Mouse (Mus musculus) megakaryocyte, embryonic 14.5 days (primary cell): ENCODE measurements around the gene Afap1l2. TPM values are rescaled to one million over a fixed set of nuclear protein-coding genes. Genes with fewer than 3 reads are reported as not detected.

ENCODE experiments used
- H3K27me3 ChIP-seq: replicated peaks from 2 replicates; pipeline ENCODE3; 2012; ENCODE audit warnings: inconsistent platforms
- H3K36me3 ChIP-seq: replicated peaks from 2 replicates; pipeline ENCODE3; 2012; ENCODE audit warnings: low read length, inconsistent platforms, mixed read lengths
- H3K4me1 ChIP-seq: 2 replicates; pipeline ENCODE4 v1.6.1; 2012; ENCODE audit warnings: inconsistent platforms
- H3K4me3 ChIP-seq: replicated peaks from 2 replicates; pipeline ENCODE3; 2012; ENCODE audit warnings: moderate library complexity, mild to moderate bottlenecking, inconsistent platforms
- H3K9me3 ChIP-seq: 2 replicates; pipeline ENCODE4 v1.6.1; 2012; ENCODE audit warnings: inconsistent platforms
- FLI1 ChIP-seq: IDR thresholded peaks from 2 replicates; pipeline ENCODE4 v1.6.1; 2012; ENCODE audit warnings: low read length, inconsistent platforms, mixed read lengths
- GATA1 ChIP-seq: IDR thresholded peaks from 3 replicates; pipeline ENCODE4 v1.6.1; 2012; ENCODE audit warnings: mixed read lengths, low read length, inconsistent platforms, borderline replicate concordance
- polyA plus RNA-seq: library from polyadenylated mRNA; stranded (reverse); fragments of >175 nt; gene quantifications from 2 replicates; pipeline ENCODE4 v1.2.3, GENCODE M21; 2012; ENCODE audit warnings: low replicate concordance; ENCODE audit not compliant: insufficient read depth

Gene Afap1l2
- polyA plus RNA-seq, 1 experiment, result not detected

DNA sequence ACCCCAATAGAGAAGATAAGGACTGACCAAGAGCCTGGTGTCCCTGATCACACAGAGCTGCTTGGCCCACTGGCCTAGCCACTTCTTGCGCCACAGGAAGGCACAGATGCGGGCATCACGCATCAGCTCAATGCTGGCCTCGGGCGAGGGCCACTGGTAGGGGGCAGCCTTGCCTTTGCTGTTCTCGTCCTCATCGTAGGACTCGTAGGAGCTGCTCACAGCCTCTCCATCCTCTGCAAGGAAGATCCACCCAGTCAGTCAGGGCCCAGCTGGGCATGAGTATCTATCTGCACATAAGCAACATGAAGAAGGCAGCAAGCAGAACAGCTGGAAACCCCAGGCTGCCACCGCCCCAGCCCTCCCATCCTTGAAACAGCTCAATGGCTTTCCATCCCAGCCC is 78.0 kb downstream of the Afap1l2 start:
- Histone ChIP-seq H3K27me3 (peaks cover 42% of the 10 kb centered on the region), H3K4me3 (no peak overlapping the region), H3K36me3 (no peaks in the 10 kb centered on the region), H3K4me1 (no peaks in the 10 kb centered on the region; the same call in 1 of the 2 replicates), H3K9me3 (no peaks in the 10 kb centered on the region)
- TF ChIP-seq GATA1, result no peak
- TF ChIP-seq FLI1, result no peak

DNA sequence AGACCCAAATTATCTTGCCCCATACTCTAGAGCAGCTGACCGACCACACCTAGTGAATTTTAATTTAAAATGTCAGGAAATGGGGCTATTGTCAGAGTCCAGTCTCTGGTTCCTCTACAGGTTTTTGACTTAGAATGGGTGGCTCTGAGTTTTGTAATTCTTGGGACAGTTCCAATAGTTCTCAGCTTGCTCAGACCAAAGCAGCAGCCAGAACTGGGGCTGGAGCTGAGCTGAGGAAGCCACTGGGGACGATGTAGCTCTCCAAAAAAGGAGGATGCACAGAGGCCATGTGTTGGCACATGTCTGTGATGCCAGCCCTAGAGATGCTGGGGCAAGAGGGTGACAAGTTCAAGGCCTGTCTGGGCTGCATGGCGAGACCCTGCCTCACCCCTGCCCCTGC is 78.6 kb downstream of the Afap1l2 start:
- peaks cover 38% of the 10 kb centered on the region for H3K27me3 ChIP-seq
- H3K9me3 ChIP-seq, result no peaks in the 10 kb centered on the region
- H3K36me3 ChIP-seq, result no peaks in the 10 kb centered on the region
- TF ChIP-seq FLI1 (no peak), GATA1 (no peak)
- no peaks in the 10 kb centered on the region; the same call in 1 of the 2 replicates for H3K4me1 ChIP-seq
- no peak overlapping the region for H3K4me3 ChIP-seq

DNA sequence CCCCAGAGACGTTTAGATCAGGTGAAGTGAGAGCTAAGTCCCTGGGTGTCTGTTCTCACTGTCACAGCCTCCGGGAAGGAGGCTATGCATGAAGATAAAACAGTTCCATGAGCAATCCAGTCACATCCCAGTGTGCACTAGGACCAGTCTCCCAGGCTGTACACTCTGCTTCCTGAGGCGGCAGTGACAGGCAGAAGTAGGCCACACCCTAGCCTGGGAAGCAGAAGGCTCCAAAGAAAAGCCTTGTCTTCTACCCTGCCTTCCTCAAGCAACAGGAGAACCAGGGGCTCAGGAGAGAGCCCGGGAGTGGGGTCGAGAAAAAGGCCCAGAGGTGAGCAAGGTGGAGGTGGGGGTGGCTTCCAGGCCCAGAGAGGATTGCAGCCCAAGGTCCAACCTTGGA is 86.3 kb downstream of the Afap1l2 start:
- Histone ChIP-seq H3K4me1 (no peaks in the 10 kb centered on the region), H3K4me3 (no peak overlapping the region)
- TF ChIP-seq GATA1, result no peak
- TF ChIP-seq FLI1, result no peak

DNA sequence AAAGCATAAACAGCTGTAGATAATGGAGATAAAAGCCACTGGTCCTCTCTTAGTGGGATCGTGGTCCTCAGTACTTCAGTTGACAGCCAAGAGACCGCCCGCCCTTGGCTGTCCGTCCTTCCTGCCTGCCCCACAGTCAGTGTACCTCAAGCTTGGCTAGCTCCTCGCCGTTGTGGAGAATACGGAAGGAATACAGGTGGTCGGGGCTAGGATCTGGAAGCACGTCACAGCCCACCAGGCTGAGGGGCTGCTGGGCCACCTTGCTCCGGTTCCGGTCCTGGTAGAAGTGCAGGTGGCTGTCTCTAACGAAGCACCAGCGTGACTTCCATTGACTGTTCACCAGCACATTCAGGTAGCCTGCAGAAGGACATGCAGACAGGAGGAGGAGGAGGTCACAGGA is 87.8 kb downstream of the Afap1l2 start:
- no peaks in the 10 kb centered on the region for H3K4me1 ChIP-seq

More for the DNA sequence above, 86.3 kb downstream of the Afap1l2 start:
- H3K27me3 ChIP-seq, result peaks cover 42% of the 10 kb centered on the region
- H3K9me3 ChIP-seq, result no peaks in the 10 kb centered on the region
- H3K36me3 ChIP-seq, result no peaks in the 10 kb centered on the region

DNA sequence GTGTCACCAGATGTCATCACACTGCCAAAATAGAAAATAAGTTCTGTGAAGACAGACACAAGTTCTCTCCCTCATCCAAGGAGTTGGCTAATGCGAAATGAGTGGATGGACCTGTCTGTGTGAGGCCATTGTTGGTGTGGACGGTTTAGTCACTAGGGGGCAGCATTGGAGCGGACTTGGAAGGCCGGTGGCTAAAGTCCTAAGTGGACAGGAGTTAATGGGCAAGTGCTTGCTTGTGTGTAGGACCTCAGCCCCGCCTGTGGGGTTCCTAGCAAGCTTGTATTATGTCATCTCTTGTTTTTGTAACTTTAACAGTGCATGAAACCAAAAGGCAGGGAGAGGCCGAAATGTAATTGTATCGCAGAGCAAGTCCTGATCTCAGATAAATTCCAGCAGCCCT is 88.4 kb downstream of the Afap1l2 start:
- Histone ChIP-seq H3K27me3 (peaks cover 44% of the 10 kb centered on the region), H3K9me3 (peaks cover 8% of the 10 kb centered on the region), H3K4me1 (no peaks in the 10 kb centered on the region), H3K36me3 (no peaks in the 10 kb centered on the region), H3K4me3 (no peak overlapping the region)
- TF ChIP-seq FLI1, result no peak
- no peak for TF ChIP-seq GATA1

More for the DNA sequence above, 87.8 kb downstream of the Afap1l2 start:
- Histone ChIP-seq H3K9me3 (0 out of 2 replicates have a peak, but pooled peaks cover 2% of the 10 kb centered on the region), H3K36me3 (no peaks in the 10 kb centered on the region), H3K27me3 (peaks cover 45% of the 10 kb centered on the region), H3K4me3 (no peak overlapping the region)
- no peak for TF ChIP-seq GATA1
- no peak for TF ChIP-seq FLI1

DNA sequence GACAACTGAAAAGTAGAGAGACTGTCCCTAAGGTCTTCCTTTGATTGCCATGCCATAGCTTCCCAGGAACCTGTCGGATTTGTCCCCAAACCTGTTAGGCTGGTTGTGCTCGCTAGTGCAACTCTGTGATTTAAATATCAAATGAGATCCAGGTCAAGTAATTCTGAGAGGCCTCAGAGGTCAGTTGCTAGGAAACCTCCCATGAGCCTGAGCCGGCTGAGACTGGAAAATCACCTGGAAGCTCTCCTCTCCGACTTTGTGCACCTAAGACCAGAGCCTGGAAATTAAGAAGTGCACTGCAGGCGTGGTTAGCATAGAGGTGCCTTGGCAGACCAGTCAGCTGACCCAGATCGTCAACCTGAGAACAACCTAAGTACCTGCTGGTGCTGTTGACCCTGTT is 92.9 kb downstream of the Afap1l2 start:
- Histone ChIP-seq H3K9me3 (peaks cover 14% of the 10 kb centered on the region), H3K36me3 (no peaks in the 10 kb centered on the region), H3K4me1 (no peaks in the 10 kb centered on the region), H3K4me3 (no peak overlapping the region), H3K27me3 (peaks cover 46% of the 10 kb centered on the region)
- no peak for TF ChIP-seq GATA1

DNA sequence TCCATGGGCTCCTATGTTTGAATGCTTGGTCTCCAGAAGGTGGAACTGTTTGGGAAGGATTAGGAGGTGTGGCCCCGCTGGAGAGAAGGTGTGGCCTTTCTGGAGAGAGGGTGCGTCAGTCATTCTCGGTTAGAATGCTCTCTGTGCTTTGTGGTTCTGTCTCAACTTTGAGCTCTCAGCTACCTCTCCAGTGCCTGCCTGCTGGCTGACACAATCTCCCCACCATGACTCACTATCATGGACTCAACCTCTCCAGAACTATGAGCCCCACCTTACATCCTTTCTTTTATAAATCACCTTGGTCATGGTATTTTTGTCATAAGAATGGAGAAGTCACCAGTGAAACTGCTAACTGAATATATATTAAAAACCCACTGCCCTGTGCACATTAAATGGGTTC is 93.4 kb downstream of the Afap1l2 start:
- H3K27me3 ChIP-seq, result peaks cover 47% of the 10 kb centered on the region
- TF ChIP-seq GATA1, result no peak
- no peak for TF ChIP-seq FLI1
- H3K9me3 ChIP-seq, result peaks cover 14% of the 10 kb centered on the region
- no peaks in the 10 kb centered on the region for H3K4me1 ChIP-seq
- H3K4me3 ChIP-seq, result no peak overlapping the region
- H3K36me3 ChIP-seq, result no peaks in the 10 kb centered on the region

DNA sequence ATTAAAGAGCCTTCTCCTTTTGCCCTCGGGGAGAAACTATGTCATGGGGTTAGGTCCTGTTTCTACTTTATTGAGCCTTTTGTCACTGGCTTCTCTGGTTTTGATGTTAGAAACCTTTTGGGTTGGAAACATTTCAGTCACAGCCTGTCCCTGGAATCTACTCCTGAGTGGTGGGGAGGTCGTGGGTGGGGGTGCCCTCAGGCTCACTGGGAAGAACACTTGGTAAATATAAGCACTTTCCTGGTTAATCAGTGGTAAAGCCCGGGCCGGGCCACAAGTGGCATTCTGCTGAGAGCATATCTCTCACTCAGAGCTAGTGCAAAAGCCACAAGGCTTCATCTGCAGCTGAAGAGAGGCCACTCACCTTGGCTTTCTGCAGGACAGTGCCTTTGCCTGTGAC is 94.3 kb downstream of the Afap1l2 start:
- H3K9me3 ChIP-seq, result peaks cover 14% of the 10 kb centered on the region
- H3K36me3 ChIP-seq, result no peaks in the 10 kb centered on the region
- no peak for TF ChIP-seq GATA1
- TF ChIP-seq FLI1, result no peak
- no peak overlapping the region for H3K4me3 ChIP-seq
- peaks cover under 1% of the 10 kb centered on the region; the same call in 1 of the 2 replicates for H3K4me1 ChIP-seq
- H3K27me3 ChIP-seq, result peaks cover 53% of the 10 kb centered on the region

DNA sequence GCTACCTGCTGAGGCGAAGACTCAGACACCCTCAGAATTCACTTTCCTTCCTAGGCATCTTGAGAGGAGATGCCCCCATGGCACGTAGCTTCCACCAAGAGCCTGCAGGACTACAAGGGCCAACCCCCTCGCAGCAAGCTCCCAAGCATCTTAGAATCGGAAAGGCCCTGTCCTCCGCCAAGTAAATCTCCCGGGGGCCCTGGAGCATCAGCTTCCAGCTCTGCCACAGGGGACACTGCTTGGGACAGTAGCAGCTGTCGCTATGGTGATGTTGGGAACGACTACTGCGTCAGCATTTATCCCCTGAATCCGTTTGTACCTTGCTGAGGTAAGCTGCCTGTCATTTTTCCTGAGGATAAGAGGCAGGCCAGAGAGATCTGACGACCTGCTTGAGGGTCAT is 97.5 kb downstream of the Afap1l2 start:
- H3K9me3 ChIP-seq, result peaks cover 14% of the 10 kb centered on the region
- H3K4me1 ChIP-seq, result peaks cover 10% of the 10 kb centered on the region
- TF ChIP-seq FLI1 (no peak), GATA1 (no peak)

DNA sequence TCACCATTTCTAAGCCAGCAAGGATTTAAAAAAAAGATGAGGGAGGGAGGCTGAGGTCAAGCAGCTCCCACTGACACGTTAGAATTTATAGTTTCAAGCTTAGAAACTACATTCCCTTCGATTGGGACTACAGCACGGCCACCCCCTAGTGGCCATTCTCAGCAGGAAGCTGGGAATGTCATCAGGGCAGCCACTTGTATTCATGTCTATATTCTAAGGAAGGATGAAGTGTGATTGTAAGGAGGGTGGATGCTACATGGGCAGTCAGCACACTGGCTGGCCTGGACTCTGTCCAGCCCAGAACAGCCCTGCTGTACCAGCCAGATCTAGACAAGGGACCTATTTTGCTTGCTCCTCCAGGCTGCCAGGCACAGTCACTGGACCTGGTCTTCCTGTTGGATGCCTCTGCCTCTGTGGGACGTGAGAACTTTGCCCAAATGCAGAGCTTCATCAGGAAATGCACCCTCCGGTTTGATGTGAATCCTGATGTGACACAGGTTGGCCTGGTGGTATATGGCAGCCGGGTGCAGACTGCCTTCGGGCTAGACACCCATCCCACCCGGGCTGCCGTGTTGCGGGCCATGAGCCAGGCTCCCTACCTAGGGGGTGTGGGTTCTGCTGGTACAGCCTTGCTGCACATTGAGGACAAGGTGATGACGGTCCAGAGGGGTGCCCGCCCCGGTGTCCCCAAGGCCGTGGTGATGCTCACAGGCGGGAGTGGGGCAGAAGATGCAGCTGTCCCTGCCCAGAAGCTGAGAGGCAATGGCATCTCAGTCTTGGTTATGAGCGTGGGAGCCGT is 99.4 kb downstream of the Afap1l2 start:
- TF ChIP-seq FLI1 (no peak), GATA1 (no peak)

More for the DNA sequence above, 97.5 kb downstream of the Afap1l2 start:
- Histone ChIP-seq H3K4me3 (no peak overlapping the region), H3K27me3 (peaks cover 51% of the 10 kb centered on the region), H3K36me3 (no peaks in the 10 kb centered on the region)

DNA sequence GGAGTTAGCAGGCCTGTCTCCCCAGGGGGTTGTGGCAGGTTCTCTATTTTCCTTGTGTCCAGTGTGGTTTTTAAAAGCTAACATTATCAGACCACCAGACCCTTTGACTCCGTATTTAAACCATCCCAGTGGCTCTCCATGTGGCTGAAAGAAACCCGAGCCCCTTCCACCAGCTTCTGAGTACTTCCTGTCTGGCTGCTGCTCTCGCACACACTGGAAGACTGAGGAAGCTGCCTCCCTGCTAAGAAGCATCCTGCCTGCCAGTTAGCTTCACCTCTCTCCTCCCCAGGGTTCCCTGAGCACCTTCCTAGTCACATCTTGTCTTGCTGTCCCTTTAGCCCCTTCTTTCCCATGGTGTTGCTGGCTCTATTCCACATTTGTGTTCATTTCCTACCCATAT is 100.2 kb downstream of the Afap1l2 start:
- H3K4me3 ChIP-seq, result no peak overlapping the region
- TF ChIP-seq FLI1, result no peak
- no peak for TF ChIP-seq GATA1
- peaks cover 10% of the 10 kb centered on the region for H3K4me1 ChIP-seq
- H3K36me3 ChIP-seq, result no peaks in the 10 kb centered on the region
- H3K9me3 ChIP-seq, result no peaks in the 10 kb centered on the region
- peaks cover 50% of the 10 kb centered on the region for H3K27me3 ChIP-seq

More for the DNA sequence above, 99.4 kb downstream of the Afap1l2 start:
- Histone ChIP-seq H3K36me3 (no peaks in the 10 kb centered on the region), H3K4me3 (no peak overlapping the region), H3K9me3 (no peaks in the 10 kb centered on the region), H3K4me1 (peaks cover 10% of the 10 kb centered on the region), H3K27me3 (peaks cover 49% of the 10 kb centered on the region)
